In genomic region chrX:112310804-112311530, GRCm38 (mm10) we compare ENCODE assay signal across 8 mouse cellular contexts. TPM values are rescaled to one million over a fixed set of nuclear protein-coding genes. Genes with fewer than 3 reads are reported as not detected.
DNase-seq lines count a peak whose midpoint lies in the region; ATAC-seq lines count a peak whose summit lies in the region.

TSS of gene Apool (plus strand) at chrX:112311334.

- H3K4me1 ChIP-seq in heart, embryonic 10.5 days: no peaks in the 10 kb centered on the region
- H3K4me1 ChIP-seq in kidney, embryonic 15.5 days: no peaks in the 10 kb centered on the region

- H3K27ac ChIP-seq in heart, embryonic 10.5 days: peak within 1 kb of the TSS; percentile 88
- H3K27ac ChIP-seq in kidney, embryonic 15.5 days: 0 out of 2 replicates have a peak within 1 kb of the TSS, but pooled peaks have one; percentile 10

- DNase-seq in B cell, adult 2 months: peak; percentile 85 to 88
- DNase-seq in brain, adult 2 months (ENCODE audit: low read depth, low spot score): peak; percentile 94
- peak; percentile 91 for DNase-seq in heart, embryonic 10.5 days (ENCODE audit: low spot score)
- peak; percentile 88 for DNase-seq in liver
- DNase-seq in spleen, postnatal 4 days (ENCODE audit: low spot score in 2 of 2): peak; percentile 81 to 89

- no peaks in the 10 kb centered on the region for H3K9me3 ChIP-seq in heart, embryonic 10.5 days
- H3K9me3 ChIP-seq in kidney, embryonic 15.5 days (replicated peaks): no peaks in the 10 kb centered on the region

- peak within 1 kb of the TSS; percentile 55 for H3K4me2 ChIP-seq in kidney, embryonic 15.5 days

- peak within 1 kb of the TSS; percentile 65 for H3K4me3 ChIP-seq in heart, embryonic 10.5 days
- H3K4me3 ChIP-seq in kidney, embryonic 15.5 days (replicated peaks): peak within 1 kb of the TSS; percentile 48

- peak; percentile 100 for ATAC-seq in erythroblast, adult 5-6 weeks (replicated peaks; ENCODE audit: low FRiP score, poor library complexity, severe bottlenecking)
- peak; percentile 98 for ATAC-seq in kidney, embryonic 15.5 days (replicated peaks; ENCODE audit: low FRiP score)
- ATAC-seq in monocyte, adult 5-6 weeks (replicated peaks; ENCODE audit: insufficient number of reproducible peaks, low FRiP score, low TSS enrichment, poor library complexity, severe bottlenecking): peak; percentile 96

- WGBS in heart, embryonic 10.5 days: 19% methylated on average over 18 of the region's 18 CpGs
- WGBS in kidney, embryonic 15.5 days: 26% methylated on average over 18 of the region's 18 CpGs

- H3K9ac ChIP-seq in kidney, embryonic 15.5 days: peak within 1 kb of the TSS; percentile 45

- no peaks in the 10 kb centered on the region for H3K36me3 ChIP-seq in heart, embryonic 10.5 days
- no peaks in the 10 kb centered on the region for H3K36me3 ChIP-seq in kidney, embryonic 15.5 days

- no peaks in the 10 kb centered on the region for H3K27me3 ChIP-seq in heart, embryonic 10.5 days (ENCODE audit: insufficient read depth, poor library complexity, severe bottlenecking)
- no peaks in the 10 kb centered on the region for H3K27me3 ChIP-seq in kidney, embryonic 15.5 days

RNA-seq across cellular contexts. Expression of gene Apool, which starts in this region (rescaled TPM):
- total RNA-seq in erythroblast, adult 5-6 weeks (2015; ENCODE audit: low replicate concordance): 0.77 and 4.2 TPM in 2 replicates
- total RNA-seq in erythroblast, adult 5-6 weeks (2017; ENCODE audit: low replicate concordance): 7.8 and 9.1 TPM in 2 replicates
- 65.9 and 69.9 TPM in 2 replicates for polyA plus RNA-seq in heart, embryonic 10.5 days (2016; fragmentation: Nextera tagmentation; extraction: Ambion mirVana)
- polyA plus RNA-seq in kidney, embryonic 15.5 days (2015; fragmentation: Nextera tagmentation; extraction: Ambion mirVana): 57.6 and 62.9 TPM in 2 replicates
- total RNA-seq in monocyte, adult 5-6 weeks (2017): 14.8 to 29.4 TPM (median 22.9 TPM) in 3 replicates

Comparison
In these comparisons a context has a peak if more than half of its experiments do, and no peak if none do; other contexts are left out.
1. Peak in every context shown above with its lines: DNase-seq, ATAC-seq, H3K4me3 ChIP-seq and H3K27ac ChIP-seq.